Mouse (Mus musculus) gastrocnemius, postnatal 4 days (tissue): ENCODE results near the gene Sptb. TPM values are rescaled to one million over a fixed set of nuclear protein-coding genes. Genes with fewer than 3 reads are reported as not detected.

ENCODE experiments used
- DNase-seq, 2 experiments: peaks; one replicate each; pipeline ENCODE4 v3.0.0; 2021 to 2022; ENCODE audit warnings: low spot score in 2 of 2, mixed read lengths in 2 of 2
- total RNA-seq, 2 experiments: library from RNA; stranded (reverse); gene quantifications; 2 replicates each; pipeline ENCODE4 v1.2.3; 2021

Sptb gene
- total RNA-seq, 2 experiments from 2014 or later: 92.3 to 97.7 TPM

- DNase-seq: peak in 1 of 2 experiments; percentile 41
Observed at GRCm38 (mm10) chr12:76546383-76547276, 163.7 kb downstream of the Sptb start.

GRCm38 (mm10) chr12:76545786-76546370 lies 164.5 kb downstream of the Sptb start:
- DNase-seq: no peak

GRCm38 (mm10) chr12:76541879-76542278 lies 168.5 kb downstream of the Sptb start:
- no peak for DNase-seq

- DNase-seq: no peak
Observed at GRCm38 (mm10) chr12:76541475-76541874, 168.9 kb downstream of the Sptb start.

- DNase-seq: no peak
Observed at GRCm38 (mm10) chr12:76540701-76541221, 169.6 kb downstream of the Sptb start.

- no peak for DNase-seq
Observed at GRCm38 (mm10) chr12:76540169-76540568, 170.2 kb downstream of the Sptb start.

DNA sequence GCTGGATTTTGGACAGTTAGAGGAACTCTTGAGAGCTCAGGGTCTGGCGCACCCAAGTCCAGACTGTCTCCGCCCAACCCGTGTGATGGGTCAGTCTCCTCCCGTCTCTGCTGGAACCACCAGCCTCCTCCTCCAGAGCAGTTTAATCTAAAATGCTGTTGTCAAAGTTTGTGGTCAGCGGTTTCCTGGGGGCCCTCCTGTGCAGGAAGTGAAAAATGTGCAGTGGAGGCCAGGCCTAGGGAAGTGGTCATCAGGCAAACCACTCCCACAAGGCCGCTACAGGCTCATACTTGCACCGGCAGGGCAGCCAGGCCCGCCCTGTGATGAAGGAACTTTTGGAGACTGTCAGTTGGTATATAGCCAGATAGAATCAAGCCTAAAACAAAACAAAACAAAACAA lies 172.9 kb downstream of the Sptb start:
- no peak for DNase-seq

GRCm38 (mm10) chr12:76536591-76537153 lies 173.7 kb downstream of the Sptb start:
- DNase-seq: no peak

DNA sequence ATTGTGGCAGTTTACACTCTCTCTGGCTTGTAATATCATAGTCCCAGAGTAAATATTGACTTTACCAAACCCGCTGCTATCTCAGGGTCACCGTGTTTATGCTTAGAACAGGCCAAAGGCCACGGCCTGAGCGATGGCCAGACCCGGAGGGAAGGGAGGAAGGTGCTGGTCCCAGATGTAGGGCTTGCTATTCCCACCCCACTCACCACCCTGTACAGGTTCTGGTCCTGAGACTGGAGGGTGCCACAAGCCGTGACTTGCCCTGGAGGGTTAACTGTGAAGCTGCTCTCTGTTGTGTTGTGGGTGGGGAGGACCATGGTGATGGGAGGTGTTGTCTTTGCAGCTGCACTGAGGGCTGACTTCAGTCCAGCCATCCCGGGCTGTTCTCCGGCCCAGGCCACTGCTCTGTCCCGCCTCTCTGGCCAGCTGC lies 174.9 kb downstream of the Sptb start:
- peak in 1 of 2 experiments; percentile 61 for DNase-seq

GRCm38 (mm10) chr12:76534641-76535283 lies 175.6 kb downstream of the Sptb start:
- no peak for DNase-seq

DNA sequence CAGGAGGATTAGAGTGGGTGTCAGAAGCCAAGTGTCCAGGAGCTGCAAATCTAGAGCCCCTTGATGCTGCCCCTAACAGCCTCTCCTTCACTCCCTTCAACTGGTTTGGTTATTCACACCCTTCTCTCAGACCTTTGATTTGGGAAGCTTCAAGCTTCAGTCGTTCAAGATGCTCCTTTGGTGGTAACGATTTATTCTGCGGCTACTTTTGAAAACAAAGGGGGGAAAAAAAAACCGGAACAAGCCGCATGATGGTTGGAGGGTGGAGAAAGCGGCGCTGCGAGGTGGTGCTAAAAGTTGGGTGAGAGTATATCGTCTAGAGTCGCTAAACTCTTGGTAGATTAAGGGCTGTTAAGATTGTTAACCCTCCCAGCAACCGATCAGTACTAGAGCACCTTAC lies 176.1 kb downstream of the Sptb start:
- DNase-seq: no peak

DNA sequence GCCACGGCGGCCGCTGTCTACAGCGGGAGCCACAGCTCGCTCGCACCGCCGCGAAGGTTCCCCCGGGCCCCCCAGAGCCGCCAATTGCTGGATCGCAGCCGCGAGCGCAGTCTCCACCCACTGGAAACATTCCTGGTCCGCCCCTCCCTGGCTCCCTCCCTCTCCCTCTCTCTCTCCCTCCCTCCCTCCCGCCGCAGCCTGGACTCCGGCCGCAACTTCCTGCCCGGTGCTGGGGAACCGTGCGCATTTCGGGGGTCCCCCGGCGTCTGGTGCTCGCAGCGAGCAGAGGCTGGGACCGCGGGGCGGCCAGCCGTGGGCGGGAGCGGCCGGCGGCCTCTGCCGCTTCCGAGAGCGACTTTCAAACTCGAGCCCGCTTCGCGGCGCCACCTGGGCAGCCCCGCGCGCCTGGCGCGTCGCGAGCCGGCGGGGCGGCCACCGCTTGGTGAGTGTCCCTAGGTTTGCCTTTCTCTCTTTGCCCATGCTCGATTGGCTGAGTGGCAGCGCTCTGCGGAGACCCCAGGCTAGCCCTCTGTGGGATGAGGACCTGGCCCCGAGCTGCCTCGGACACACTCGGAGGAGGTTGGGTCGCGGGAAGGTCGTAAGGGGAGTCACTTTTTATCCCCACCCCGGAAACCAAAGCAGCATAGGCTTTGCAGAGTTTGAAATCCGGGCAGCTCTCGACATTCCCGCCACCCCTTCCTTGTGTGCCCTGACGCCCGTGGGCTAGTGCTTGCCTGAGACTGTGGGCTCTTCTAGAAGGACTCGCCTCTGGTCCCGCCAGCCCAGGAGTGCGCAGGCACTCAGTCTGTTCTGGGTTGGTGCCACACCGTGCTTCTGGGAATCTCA lies 176.7 kb downstream of the Sptb start:
- peak; percentile 73 to 81 for DNase-seq

DNA sequence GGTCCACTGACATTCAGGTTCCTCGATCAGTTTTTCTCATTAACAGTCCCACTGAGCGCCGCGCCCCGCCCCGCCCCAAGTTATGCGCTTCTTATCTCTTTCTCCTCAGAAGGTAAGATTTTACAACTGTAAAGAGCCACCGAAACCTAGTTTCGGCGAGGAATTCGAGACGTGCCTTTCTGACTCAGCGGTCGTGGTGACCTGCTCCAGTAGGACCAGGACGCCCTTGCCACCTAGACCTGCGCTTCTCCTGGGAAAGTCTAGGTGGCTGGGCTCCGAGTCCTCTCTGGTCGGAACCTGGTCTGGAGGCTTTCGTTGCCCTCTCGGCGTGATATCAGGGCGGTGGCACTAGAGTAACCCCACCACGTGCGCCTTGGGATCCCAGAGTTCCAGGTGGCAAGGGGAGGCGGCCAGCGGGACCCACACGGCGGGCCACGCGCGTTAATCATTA lies 177.4 kb downstream of the Sptb start:
- no peak for DNase-seq

GRCm38 (mm10) chr12:76531986-76532925 lies 178.1 kb downstream of the Sptb start:
- DNase-seq: no peak

DNA sequence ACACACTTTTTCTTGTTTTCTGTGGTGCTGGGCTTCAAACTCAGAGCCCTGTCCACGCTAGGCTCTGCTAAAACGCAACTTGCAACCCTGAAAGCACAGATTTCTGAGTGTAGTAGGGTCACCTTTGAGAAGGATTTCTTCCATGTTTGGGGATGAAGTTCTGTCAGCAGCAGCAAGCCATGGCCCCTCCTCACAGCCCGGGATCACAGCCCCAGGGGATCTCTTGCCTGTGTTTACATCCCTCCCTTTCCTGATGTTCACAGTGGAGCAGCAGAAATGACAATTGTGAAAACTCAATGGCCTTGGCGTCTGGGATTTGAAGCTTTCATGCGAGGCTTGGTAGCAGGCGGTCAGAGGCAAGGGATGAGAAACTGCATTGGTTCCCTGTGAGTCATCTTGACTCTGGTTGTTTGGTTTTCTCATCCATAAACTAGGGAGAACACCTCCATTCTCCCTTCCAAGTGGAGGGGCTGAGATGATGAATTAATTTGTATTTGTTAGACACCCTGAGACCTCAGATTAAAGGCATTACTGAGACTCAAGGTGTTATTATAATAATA lies 179.7 kb downstream of the Sptb start, which contains the start of gene Plekhg3:
Plekhg3 (plus strand) TSS at position 312 of the 560 bp plus-strand sequence.
- DNase-seq: no peak
